Mouse (Mus musculus) C2C12 (cell line): Measurements from ENCODE around the gene Pax7. TPM values are rescaled to one million over a fixed set of nuclear protein-coding genes. Genes with fewer than 3 reads are reported as not detected.

Source experiments
- H3K27me3 ChIP-seq: one replicate; pipeline ENCODE4 v1.6.1; 2011; ENCODE audit not compliant: control insufficient read depth, insufficient read depth, insufficient read length
- H3K36me3 ChIP-seq: one replicate; pipeline ENCODE4 v1.6.1; 2011; ENCODE audit not compliant: control insufficient read depth, insufficient read depth
- H3K4me3 ChIP-seq: one replicate; pipeline ENCODE4 v1.5.1; 2011; ENCODE audit warnings: mild to moderate bottlenecking, control low read depth; ENCODE audit not compliant: poor library complexity, insufficient read depth, severe bottlenecking
- H3K79me2 ChIP-seq: one replicate; pipeline ENCODE4 v1.6.1; 2011; ENCODE audit not compliant: control insufficient read depth, insufficient read depth
- H3K79me3 ChIP-seq: one replicate; pipeline ENCODE4 v1.6.1; 2011; ENCODE audit warnings: low read depth, control low read depth
- H3ac ChIP-seq: one replicate; pipeline ENCODE3; 2011; ENCODE audit warnings: low read depth; ENCODE audit not compliant: control insufficient read depth, insufficient read length
- CEBPB ChIP-seq: IDR thresholded peaks from one replicate; pipeline ENCODE4 v1.6.1; 2011; ENCODE audit warnings: low read depth, mild to moderate bottlenecking, control low read depth, moderate library complexity
- CTCF ChIP-seq: IDR thresholded peaks from one replicate; pipeline ENCODE4 v1.5.1; 2011; ENCODE audit not compliant: control insufficient read depth, insufficient read depth, insufficient read length
- FOSL1 ChIP-seq: IDR thresholded peaks from one replicate; pipeline ENCODE4 v1.8.0; 2011; ENCODE audit warnings: mild to moderate bottlenecking, low read length; ENCODE audit not compliant: poor library complexity, insufficient read depth, severe bottlenecking
- MAX ChIP-seq: IDR thresholded peaks from one replicate; pipeline ENCODE4 v1.6.1; 2011; ENCODE audit warnings: mild to moderate bottlenecking, control low read depth
- MYOD1 ChIP-seq: IDR thresholded peaks from one replicate; pipeline ENCODE4 v1.6.1; 2011; ENCODE audit warnings: low read depth; ENCODE audit not compliant: control insufficient read depth, insufficient read length
- MYOG ChIP-seq: IDR thresholded peaks from one replicate; pipeline ENCODE4 v1.6.1; 2011; ENCODE audit not compliant: control insufficient read depth, insufficient read length; ENCODE audit errors: extremely low read depth
- USF1 ChIP-seq: IDR thresholded peaks from one replicate; pipeline ENCODE4 v1.6.1; 2011; ENCODE audit warnings: low read depth, mild to moderate bottlenecking, control low read depth, moderate library complexity
- polyA plus RNA-seq: library from polyadenylated mRNA; unstranded; fragments of >200 nt; fragmentation: generic; extraction: Trizol; gene quantifications from one replicate; pipeline ENCODE4 v1.2.1, GENCODE M21; 2012; ENCODE audit warnings: missing spikeins

Pax7 gene
- polyA plus RNA-seq, 1 experiment, result 1.1 TPM

GRCm38 (mm10) chr4:139761911-139762310 lies 71.4 kb downstream of the Pax7 start:
- TF ChIP-seq CEBPB, result no peak
- TF ChIP-seq FOSL1, result no peak
- TF ChIP-seq MYOD1, result no peak
- TF ChIP-seq MYOG, result no peak
- TF ChIP-seq USF1, result no peak
- TF ChIP-seq CTCF, result no peak
- no peak for TF ChIP-seq MAX
- Histone ChIP-seq H3ac (no peak overlapping the region), H3K36me3 (no peaks in the 10 kb centered on the region), H3K4me3 (no peak overlapping the region), H3K27me3 (no peaks in the 10 kb centered on the region), H3K79me2 (no peaks in the 10 kb centered on the region), H3K79me3 (no peaks in the 10 kb centered on the region)

- H3K4me3 ChIP-seq, result no peak overlapping the region
- no peaks in the 10 kb centered on the region for H3K79me3 ChIP-seq
- no peak for TF ChIP-seq CEBPB
- no peak for TF ChIP-seq MYOG
- no peak for TF ChIP-seq MYOD1
- no peak for TF ChIP-seq MAX
- TF ChIP-seq USF1, result no peak
- TF ChIP-seq CTCF, result no peak
- TF ChIP-seq FOSL1, result no peak
- no peaks in the 10 kb centered on the region for H3K36me3 ChIP-seq
- H3K79me2 ChIP-seq, result no peaks in the 10 kb centered on the region
- no peak overlapping the region for H3ac ChIP-seq
- H3K27me3 ChIP-seq, result no peaks in the 10 kb centered on the region
Measured at GRCm38 (mm10) chr4:139760736-139761135, 72.6 kb downstream of the Pax7 start.

DNA sequence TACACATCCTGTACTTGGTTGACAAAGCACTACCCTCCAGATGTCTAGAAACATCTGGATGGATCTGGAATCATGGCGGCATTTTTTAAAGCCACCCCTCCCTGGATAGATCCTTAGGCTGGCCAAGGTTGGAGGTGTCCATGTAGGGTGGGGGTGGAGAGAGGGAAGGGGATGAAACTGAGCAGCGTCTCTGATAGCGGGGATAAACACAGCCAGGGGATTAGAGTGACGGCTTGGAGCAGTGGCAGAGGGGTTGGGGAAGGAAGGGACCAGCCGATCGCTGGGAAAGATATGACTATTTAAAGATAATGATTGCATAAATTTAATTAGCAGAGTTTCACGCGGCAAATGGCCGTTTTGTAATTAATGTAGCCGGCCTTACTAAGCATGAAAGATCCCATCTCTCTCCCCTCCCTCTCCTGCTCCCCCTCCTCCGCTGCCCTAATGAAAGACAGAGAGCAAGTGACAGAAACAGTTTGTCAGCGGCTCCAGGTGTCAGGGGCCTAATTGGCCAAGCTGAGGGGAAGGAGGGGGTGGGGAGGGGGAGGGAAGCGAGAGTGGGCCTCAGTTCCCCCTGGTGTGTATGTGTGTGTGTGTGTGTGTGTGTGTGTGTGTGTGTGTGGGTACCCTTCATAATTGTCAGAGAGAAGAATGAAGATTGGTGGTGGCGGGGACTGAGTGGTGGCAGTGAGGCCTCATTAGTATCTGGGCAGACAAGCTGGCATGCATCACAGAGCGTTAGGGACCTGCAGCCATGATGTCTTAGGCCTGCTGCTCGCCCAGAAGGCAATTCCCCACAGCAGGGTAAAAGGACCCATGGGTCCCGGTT lies 74.6 kb downstream of the Pax7 start:
- Histone ChIP-seq H3K36me3 (no peaks in the 10 kb centered on the region), H3K4me3 (no peak overlapping the region), H3K79me3 (no peaks in the 10 kb centered on the region), H3ac (no peak overlapping the region), H3K79me2 (no peaks in the 10 kb centered on the region), H3K27me3 (no peaks in the 10 kb centered on the region)
- TF ChIP-seq MYOD1 (no peak), USF1 (no peak), CEBPB (no peak)

DNA sequence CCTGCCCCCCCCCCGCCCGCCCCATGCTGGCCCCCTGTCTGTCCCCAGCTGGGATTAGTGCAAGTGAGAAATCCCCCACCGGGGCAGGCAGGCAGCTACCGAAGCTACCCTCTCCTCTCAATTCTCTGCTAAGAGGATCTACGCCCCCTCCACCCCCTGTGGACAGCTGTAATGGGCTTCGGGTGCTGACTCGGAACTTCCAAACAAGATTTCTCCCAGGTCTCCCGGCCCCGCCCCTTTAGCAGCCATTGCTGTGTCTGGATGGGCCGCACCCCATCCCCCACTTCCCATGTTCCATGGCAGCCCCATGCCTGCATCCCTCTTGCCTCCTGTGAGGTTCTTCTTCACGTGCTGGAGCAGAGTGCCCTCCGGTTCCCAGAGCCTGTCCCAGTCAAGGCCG lies 76.4 kb downstream of the Pax7 start:
- no peaks in the 10 kb centered on the region for H3K27me3 ChIP-seq

GRCm38 (mm10) chr4:139754148-139754710 lies 79.1 kb downstream of the Pax7 start:
- Histone ChIP-seq H3K79me2 (no peaks in the 10 kb centered on the region), H3K36me3 (no peaks in the 10 kb centered on the region), H3K79me3 (no peaks in the 10 kb centered on the region), H3K4me3 (no peak overlapping the region), H3K27me3 (no peaks in the 10 kb centered on the region), H3ac (no peak overlapping the region)
- no peak for TF ChIP-seq CTCF
- no peak for TF ChIP-seq CEBPB
- no peak for TF ChIP-seq FOSL1
- TF ChIP-seq MYOG, result no peak
- no peak for TF ChIP-seq MAX
- no peak for TF ChIP-seq MYOD1
- no peak for TF ChIP-seq USF1

More for the DNA sequence above, 76.4 kb downstream of the Pax7 start:
- H3ac ChIP-seq, result no peak overlapping the region
- H3K4me3 ChIP-seq, result no peak overlapping the region
- TF ChIP-seq CTCF (no peak), CEBPB (no peak), USF1 (no peak), MYOG (no peak), MAX (no peak), MYOD1 (no peak), FOSL1 (no peak)
- no peaks in the 10 kb centered on the region for H3K79me3 ChIP-seq
- no peaks in the 10 kb centered on the region for H3K79me2 ChIP-seq
- no peaks in the 10 kb centered on the region for H3K36me3 ChIP-seq
